Mouse (Mus musculus) retina, adult 2 months (tissue): ENCODE data around the gene Ptgfr.

Experiments used
- DNase-seq: peaks from one replicate; pipeline ENCODE4 v3.0.0-alpha.2; 2012; ENCODE audit warnings: low read depth, low spot score

Ptgfr gene

DNA sequence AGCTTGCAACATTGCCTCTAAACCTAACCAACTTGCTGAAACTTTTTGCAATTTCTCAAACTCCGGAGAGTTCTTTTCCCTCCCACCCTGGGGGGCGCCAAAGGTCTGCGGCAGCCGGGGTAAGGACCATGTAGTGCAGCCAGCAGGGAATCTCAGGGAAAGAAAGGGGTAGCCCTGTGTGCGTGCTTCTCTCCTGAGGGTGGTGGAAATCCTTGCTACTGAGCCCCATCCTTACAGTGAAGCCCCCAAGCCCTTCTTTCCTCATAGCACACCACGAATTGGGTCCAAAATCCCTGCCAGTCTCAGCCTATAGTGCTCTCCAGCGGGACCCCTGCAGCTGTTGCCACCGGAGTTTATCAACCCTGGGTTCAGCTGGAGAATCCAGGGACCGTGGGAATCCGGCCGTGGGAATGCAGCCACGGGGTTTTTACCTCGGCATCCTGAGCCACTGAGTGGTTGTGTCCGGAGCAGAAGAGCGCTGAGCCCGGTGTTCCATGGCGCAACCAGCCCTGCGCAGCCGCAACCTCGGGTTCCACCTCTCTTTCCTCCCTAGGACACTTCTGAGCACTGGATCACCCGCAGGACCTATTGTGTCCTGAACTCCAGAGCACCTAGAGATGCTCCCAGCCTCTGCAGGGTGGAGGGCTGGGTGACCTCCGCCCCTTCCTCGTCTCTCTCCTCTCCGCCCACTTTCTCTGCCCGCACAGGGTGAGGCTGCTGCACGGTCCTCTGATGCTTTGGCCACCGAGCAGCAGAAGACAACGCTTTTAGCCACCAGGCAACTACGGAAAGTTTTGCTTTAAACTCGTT lies at the start of gene Ptgfr:
Ptgfr (minus strand) TSS at position 760 of the 810 bp plus-strand sequence.
- no peak for DNase-seq

GRCm38 (mm10) chr3:151883881-151884280 lies 46.5 kb upstream of the Ptgfr start:
- no peak for DNase-seq

DNA sequence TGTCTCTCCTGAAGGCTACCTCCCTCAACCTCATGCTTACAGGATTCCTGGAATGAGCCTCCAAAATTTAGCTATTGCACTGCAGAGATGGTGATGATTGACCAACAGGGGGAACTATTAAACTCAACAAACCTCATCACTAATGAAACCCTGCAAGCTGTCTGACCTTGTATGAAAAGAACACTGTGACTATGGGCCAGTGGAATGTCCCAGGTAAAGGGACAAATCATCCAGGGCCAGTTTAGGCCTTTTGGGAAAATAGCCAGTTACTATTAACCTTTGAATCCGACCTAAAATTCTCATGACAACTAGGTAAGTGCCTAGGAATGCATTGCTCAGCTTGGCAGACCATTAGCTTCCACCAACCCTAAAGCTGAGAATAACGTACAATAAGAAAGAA lies 42.6 kb upstream of the Ptgfr start:
- DNase-seq = no peak

DNA sequence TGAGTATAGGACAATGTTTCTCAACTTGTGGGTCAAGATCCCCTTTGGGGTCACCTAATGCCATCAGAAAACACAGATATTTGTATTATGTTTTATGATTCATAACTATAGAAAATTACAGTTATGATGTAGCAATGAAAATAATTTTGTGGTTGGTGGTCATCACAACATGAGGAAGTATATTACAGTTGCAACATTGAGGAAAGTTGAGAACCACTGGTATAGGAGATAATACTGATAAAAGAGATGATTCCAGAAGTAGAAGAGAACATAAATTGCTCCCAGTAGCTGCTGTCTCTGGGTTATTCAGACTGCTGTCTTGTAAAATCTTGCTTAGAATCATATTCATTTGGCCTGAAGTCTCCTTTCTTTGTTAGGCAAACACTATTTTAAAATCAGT lies 31.5 kb upstream of the Ptgfr start:
- no peak for DNase-seq

GRCm38 (mm10) chr3:151851344-151851743 lies 13.9 kb upstream of the Ptgfr start:
- no peak for DNase-seq

DNA sequence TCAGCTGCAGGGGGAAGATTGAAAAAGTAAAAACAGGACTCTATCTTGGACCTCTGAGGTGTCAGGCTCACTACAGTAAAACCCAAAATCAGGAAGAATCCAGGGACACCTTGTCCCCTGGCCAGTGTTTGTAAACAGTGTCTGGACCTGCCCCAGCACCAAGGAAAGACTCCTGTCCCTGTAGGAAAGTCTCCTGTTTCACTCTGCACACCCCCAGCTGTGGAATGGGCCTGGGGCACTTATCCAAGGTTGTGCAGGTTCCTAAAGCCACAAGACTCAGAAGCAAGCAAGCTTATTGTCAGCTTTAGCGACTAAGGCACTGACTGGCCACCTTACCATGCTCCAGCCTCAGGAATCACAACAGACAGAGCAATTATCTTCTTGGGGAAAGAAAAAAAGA lies 13.2 kb upstream of the Ptgfr start:
- DNase-seq = no peak

GRCm38 (mm10) chr3:151846292-151846691 lies 8.9 kb upstream of the Ptgfr start:
- no peak for DNase-seq

GRCm38 (mm10) chr3:151844361-151845154 lies 7.1 kb upstream of the Ptgfr start:
- DNase-seq = no peak

- DNase-seq = no peak
Measured at GRCm38 (mm10) chr3:151840688-151841087, 3.3 kb upstream of the Ptgfr start.

DNA sequence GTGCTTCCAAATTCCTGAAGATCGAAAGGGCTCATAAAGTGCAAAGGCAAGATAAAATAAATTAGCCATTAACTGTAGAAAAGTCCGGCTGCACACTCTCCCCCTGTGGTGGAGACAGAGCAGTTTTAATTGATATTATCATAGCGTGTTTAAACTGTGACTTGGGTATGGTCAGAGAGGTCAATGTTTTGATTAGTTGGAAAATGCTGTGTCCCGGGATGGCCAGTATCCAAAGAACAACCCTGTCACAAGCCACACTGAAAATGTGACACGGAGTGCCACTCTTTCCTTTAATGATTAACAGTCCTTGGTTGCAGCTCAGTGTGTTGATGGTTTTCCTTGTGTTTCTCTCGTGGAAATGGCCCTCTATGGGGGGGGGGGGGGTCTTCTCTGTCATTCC lies 942 bp upstream of the Ptgfr start:
- DNase-seq = no peak

DNA sequence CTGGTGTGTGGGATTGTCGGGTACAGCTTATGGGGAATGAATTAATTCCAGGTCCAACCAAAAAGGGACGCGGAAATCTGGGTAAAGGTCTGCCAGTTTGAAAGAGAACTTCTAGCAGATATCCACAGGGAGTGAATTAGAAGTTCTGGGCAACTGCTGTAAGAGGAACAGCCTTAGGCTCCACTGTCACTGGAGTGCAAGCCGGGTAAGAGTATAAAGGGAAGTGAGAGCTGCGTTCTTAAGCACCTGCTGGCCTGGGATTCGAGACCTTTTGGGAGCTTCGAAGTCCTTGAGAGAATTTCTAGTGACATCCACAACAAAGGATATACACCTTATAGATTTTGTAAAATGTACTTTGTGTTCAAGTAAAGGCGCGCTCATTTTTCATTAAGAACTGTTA lies 319 bp upstream of the Ptgfr start:
- DNase-seq = no peak

DNA sequence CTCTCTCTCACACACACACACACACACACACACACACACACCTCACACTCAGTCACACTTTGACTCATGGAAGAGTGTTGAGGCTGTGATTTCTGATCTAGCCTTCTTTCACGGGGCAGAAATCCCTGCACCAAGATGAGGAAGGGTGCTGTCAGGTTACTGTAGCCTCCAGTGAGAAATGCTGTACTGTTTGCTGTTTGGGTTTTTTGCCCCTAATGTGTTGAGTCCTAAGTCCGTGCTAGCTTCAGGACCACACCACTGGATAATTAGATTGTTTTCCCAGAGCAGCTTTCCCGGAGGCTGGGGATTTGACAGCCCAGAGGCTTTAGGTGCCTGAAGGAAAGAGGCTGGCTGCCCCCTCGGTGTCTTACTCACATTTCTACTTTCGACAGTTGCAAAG lies 979 bp downstream of the Ptgfr start:
- DNase-seq = no peak

DNA sequence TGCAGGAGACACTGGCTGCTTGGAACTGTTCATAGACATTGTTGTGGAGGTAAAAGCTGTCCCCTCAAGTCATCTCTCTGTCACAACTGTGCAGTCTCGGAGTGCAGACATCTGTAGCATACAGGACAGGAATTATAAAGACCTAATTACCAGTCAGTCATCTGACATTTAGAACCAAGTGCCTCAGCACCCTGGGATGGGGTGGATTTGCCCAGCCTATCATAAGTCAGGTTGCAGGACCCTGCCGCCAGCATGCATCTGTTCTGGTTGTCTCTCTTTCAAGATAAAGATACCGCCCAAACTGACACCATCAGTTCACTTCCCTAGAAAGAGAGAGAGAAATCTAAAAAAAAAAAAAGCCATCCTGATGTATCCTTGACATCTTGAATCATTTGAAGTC lies 1.6 kb downstream of the Ptgfr start:
- no peak for DNase-seq

DNA sequence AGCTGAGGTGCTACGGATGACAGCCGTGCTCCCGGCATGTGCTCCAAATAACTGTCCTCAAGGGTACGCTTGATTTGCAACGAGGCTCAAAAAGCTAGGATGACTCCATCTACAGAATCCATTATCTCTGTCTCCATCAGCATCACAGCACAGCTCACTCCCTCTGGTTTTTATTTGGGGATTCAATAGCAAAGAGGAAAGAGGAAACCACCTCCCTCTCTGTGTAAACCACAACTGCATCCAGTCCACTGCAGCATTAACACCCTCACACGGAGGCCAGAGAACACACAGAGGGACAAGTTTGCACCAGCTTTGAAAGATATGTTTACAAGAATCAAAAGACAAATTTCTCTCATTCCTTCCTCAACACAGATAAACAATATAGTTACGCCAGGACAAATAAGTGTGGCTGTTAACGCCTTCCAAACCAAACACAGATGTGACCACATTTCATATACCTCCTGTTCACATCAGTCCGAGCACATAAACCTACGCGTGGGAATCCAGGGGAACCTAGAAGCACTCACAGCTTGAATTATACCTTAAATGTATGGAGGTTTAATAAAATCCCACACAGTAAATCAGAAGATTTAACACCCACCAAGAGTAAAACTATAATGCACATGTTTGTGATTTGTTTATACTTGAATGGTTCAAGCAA lies 9.3 kb downstream of the Ptgfr start:
- DNase-seq = no peak

GRCm38 (mm10) chr3:151819811-151820210 lies 17.6 kb downstream of the Ptgfr start:
- DNase-seq = no peak

DNA sequence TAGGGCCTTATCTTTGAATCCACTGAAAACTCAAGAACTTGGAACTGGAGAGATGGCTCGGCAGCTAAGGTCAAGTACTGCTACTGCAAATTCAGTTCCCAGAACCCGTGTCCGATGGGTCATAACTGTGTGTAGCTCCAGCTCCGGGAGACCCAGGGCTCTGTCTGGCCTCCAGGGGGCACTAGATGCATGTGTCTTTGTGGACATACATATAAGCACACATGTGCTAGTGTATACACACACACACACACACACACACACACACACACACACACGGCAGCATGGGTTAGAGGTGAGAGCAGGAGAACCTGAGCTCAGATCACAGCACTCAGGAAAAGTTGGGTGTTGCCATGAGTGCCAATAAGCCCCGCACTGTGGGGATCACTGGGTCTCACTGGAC lies 19.2 kb downstream of the Ptgfr start:
- no peak for DNase-seq

- no peak for DNase-seq
Measured at GRCm38 (mm10) chr3:151808613-151809012, 28.8 kb downstream of the Ptgfr start.

DNA sequence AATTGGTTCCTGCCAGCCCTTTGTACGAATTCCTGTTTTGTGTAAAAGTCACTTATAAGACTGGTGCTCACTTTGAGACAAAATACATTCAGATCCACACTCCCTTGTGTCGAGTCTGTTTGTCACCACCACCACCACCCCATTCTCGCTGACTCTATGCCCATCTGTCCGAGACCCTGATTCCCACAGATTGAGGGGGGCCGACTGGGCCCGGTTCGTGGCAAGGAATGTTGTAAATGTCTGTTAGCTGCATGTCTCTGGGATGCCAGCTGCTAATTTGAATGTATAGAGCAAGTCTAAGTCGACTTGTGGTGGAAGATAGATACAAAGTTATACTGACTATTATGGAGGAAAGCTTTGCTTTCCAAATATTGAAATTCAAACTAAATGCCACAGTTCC lies 48.8 kb downstream of the Ptgfr start:
- DNase-seq = no peak

DNA sequence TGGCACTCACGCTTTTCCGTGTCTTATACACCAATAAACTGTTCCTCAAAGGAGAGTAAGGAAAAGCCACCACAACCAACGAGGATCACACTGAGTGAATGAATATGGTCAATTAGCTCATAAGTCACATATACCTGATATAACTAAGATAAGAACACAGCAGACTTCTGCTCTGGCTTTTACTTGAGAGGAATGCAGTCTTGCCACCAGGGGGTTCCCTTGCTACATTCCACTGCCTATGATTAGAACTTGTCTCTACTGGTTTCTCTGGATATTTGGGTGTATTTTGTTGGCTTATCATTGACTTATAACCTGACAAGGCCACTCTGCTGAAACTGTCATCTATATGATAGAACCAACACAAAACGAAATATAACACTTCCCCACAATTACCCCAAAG lies 62.3 kb downstream of the Ptgfr start:
- DNase-seq = no peak

- no peak for DNase-seq
Measured at GRCm38 (mm10) chr3:151771074-151771473, 66.4 kb downstream of the Ptgfr start.

DNA sequence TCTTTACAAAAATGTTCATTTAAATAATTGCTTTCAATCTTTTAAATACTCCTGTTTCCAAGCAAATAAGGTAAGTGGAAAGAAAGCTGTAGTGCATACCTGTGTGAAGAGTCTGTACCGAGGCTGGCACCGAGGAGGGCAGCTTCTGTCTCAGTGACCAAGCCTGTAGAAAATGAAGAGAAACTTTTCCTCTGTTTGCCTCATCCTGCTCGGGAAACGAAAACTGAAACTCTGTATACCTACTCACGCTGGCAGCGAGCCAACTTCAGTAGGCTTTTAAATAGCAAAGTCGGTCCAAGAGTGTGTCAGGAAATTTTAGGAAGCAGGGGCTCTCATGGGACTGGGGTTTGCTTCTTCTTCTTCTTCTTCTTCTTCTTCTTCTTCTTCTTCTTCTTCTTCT lies 87.7 kb downstream of the Ptgfr start, which contains the start of gene Ifi44:
Ifi44 (minus strand) TSS at position 224 of the 400 bp plus-strand sequence.
- DNase-seq = no peak

DNA sequence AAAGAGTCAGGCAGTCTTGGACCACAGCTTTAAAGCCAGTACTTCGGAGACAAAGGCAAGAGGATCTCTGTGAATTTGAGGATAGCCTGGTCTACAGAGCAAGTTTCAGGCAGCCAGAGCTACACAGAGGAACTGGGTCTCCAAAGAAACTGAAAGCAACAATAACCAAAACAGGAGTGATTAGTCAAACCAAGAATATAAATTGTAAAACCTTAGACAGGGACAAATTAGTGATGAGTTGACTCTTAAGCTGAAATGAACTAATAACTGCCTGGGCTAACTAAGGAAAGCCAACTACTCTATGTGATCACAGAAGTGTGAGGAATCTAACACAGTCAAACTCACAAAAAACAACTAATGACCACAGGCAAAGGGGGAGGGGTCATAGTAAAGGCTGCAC lies 88.9 kb downstream of the Ptgfr start:
- DNase-seq = no peak
